ENCODE assay signal across 14 mouse cellular contexts in genomic region chr6:22140786-22141185, GRCm38 (mm10).
"Had no signal": no experiment of that assay in that cellular context is flagged by ENCODE, and none has a peak within 500 bp of the region (broad histone marks: within the 10 kb centered on the region; RNA-seq: fewer than 3 reads in every experiment).

No protein-coding gene starts in this region.

- H3K9me3 ChIP-seq: kidney, embryonic 15.5 days; limb, embryonic 15.5 days; liver, embryonic 12.5 days; midbrain, embryonic 10.5 days; neural tube, embryonic 13.5 days had no signal

- H3K4me1 ChIP-seq: kidney, embryonic 15.5 days; liver, embryonic 12.5 days; midbrain, embryonic 10.5 days; neural tube, embryonic 13.5 days had no signal

- H3K4me2 ChIP-seq: kidney, embryonic 15.5 days; limb, embryonic 15.5 days; liver, embryonic 12.5 days; lung, embryonic 14.5 days; neural tube, embryonic 13.5 days had no signal

- H3K36me3 ChIP-seq: midbrain, embryonic 10.5 days; neural tube, embryonic 13.5 days had no signal

- DNase-seq: kidney, adult 2 months; kidney, postnatal 14 days; layer of hippocampus, postnatal 36 days; lung, embryonic 14.5 days; lung, postnatal 10 days; lung, postnatal 4 days; right cerebral cortex, adult 18-20 months; thymus, postnatal 36 days had no signal

- H3K9ac ChIP-seq: kidney, embryonic 15.5 days; limb, embryonic 15.5 days; liver, embryonic 12.5 days; lung, embryonic 14.5 days; neural tube, embryonic 13.5 days had no signal

- ATAC-seq: liver, embryonic 12.5 days; midbrain, embryonic 16.5 days had no signal

- H3K27me3 ChIP-seq: kidney, embryonic 15.5 days; limb, embryonic 15.5 days; liver, embryonic 12.5 days; neural tube, embryonic 13.5 days had no signal

- H3K4me3 ChIP-seq: kidney, embryonic 15.5 days; limb, embryonic 15.5 days; liver, embryonic 12.5 days; midbrain, embryonic 10.5 days; neural tube, embryonic 13.5 days had no signal

- H3K27ac ChIP-seq: kidney, embryonic 15.5 days; liver, embryonic 12.5 days; midbrain, embryonic 10.5 days; neural tube, embryonic 13.5 days had no signal
